Mouse (Mus musculus): ENCODE measurements at regions not wholly inside any gene's neighbourhood (a gene's known extent, or its start where the extent isn't known, plus 50 kb on each side); places are given as distances from the start of the nearest gene placed in this dataset.

DNA sequence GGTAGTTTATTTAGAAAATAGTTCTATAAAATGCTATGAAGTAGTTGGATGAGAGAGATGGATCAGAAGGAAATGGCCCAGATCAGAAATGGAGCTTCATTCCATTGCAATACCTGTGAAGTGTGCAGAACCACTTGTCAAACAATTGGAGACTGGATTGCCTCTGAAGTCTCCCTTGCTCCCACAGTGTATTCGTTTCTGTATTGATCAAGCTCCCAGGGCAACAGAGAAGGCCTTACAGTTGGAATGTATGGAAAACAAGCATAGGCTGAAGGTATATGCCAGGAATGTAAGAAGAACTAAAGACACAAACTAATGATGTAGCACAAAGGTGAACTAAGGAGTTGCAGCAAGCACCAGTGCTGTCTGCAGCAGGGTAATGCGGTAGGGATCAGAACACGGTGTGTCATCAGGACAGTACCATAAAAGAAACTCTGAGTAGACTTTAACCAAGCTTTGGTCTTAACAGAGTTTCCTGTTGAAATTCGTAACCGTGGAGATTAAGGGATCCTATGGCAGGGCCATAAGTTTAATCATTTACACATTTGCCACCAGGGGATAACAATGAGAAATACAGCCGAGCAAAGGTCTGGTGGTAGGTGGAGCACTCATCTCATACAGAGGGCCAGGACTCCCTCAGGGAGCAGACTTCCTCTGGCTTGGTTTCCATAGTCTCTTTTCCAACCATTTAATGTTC lies 732.9 kb upstream of the 2610301B20Rik start:
- no peak for DNase-seq

- DNase-seq: peak; percentile 30 to 54
These were observed 724.4 kb upstream of the 2610301B20Rik start for GRCm38 (mm10) chr4:10149911-10150310.

DNA sequence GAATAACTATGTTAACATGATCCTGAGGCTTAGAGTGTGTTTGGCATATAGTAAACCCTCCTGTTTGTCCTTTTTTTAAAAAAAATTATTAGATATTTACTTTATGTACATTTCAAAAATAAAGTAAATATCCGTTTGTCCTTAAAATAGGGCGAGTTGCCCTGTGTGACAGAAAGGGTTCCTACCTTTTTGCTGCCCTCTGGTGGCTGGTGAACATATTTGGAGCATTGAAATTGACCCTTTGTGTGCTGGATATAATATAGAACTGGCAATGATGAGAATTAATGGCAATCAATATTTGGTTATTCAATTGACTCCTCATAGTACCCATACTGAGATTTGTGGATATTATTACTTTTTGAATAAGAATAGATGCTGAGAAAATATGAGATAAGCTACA lies 723.8 kb upstream of the 2610301B20Rik start:
- peak; percentile 21 to 58 for DNase-seq

DNA sequence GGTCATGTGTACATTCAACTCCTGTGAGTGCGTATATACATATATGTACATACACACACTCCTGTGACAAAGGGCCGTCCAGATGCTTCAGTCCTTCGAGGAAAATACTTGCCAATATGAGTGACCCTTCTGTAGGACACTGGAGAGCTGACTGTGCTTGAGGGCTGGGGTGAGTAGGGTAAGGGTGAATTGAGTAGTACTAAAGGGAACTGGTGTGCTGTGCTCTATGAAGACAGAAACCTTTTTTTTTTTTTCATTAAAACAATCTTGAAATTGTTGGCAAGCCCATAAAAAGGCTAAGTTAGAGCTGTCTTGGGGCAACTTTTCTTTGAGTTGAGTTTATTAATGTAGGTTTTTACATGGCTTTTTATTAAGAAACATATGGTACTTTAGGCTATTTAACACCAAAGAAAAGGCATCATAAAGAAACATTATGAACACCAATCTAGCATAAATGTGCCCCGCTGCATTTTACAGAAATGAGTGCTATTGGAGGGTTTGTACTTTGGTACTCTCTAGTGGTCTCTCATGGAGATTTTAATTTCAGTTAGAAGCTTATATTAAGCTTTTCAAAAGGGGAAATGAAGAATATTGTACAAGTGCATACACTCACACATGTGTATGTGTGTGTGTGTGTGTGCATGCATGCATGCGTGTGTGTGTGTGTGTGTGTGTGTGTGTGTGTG lies 718.5 kb upstream of the 2610301B20Rik start:
- DNase-seq: no peak

- DNase-seq: peak; percentile 16 to 17
These were observed 684.4 kb upstream of the 2610301B20Rik start for GRCm38 (mm10) chr4:10189896-10190295.

GRCm38 (mm10) chr4:10197245-10197943 lies 676.9 kb upstream of the 2610301B20Rik start:
- peak in 1 of 2 experiments; percentile 2 for DNase-seq

DNA sequence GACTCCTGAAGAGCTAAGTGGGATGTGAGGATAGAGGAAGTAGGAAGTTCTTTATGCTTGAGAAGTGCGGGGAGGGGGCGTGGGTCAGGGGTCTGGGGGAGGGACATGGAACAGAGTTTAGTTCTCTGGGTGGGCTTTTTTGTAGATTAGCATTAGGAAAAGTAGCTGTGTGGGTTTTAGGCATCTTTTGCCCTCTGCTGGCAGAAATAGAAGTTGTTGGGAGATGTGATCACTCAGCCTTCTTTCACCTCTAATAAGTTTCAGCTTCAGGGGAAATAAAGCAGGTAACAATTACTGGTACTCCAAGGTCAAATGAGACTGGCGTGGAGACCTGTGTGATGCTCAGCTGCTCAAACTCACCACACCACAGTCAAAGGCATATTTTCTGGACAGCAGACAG lies 672.5 kb upstream of the 2610301B20Rik start:
- no peak for DNase-seq

DNA sequence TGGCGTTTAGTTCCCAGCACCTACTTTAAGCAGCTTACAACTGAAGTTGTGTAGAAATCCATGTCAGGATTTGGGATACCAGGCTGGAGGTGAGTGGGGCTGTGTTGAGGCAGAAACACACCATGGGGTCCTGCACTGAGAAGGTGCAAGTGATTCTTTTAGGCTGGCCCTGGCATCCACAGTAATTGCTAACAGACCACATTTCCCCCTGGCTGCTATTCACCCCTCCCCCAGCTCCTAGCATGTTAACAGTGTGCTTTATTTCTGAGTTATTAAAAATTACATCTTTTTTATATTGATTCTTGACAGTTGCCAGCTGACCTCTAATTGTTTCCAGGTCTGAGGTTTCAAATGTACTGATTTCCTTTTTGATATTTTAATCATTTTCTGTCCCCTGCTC lies 670.1 kb upstream of the 2610301B20Rik start:
- DNase-seq: no peak

- no peak for DNase-seq
These were observed 664.9 kb upstream of the 2610301B20Rik start for GRCm38 (mm10) chr4:10209324-10209923.

- no peak for DNase-seq
These were observed 663.0 kb upstream of the 2610301B20Rik start for GRCm38 (mm10) chr4:10211303-10211702.

- peak in 1 of 2 experiments; percentile 27 for DNase-seq
These were observed 639.0 kb upstream of the 2610301B20Rik start for GRCm38 (mm10) chr4:10235324-10235723.

DNA sequence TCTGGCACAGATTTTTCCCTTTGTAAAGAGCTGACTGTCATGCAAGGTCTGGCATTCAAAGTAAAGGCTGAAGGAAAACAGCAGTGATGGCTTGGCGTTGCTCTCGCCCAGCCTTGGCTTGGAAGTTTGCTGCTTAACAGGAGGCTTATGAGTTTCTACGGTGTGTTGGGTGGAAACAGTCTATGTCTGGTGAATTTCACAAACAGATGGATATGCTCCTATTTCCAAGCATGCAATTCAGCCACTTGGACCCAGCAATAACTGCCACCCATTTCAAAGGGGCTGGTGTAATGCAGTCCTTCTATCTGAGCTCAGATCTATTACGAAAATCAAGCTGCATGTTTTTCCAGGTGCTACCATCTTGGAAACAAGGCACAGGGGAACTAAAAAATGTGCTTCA lies 632.2 kb upstream of the 2610301B20Rik start:
- DNase-seq: peak; percentile 9 to 39

GRCm38 (mm10) chr4:10242909-10243308 lies 631.4 kb upstream of the 2610301B20Rik start:
- DNase-seq: peak in 1 of 2 experiments; percentile 8

DNA sequence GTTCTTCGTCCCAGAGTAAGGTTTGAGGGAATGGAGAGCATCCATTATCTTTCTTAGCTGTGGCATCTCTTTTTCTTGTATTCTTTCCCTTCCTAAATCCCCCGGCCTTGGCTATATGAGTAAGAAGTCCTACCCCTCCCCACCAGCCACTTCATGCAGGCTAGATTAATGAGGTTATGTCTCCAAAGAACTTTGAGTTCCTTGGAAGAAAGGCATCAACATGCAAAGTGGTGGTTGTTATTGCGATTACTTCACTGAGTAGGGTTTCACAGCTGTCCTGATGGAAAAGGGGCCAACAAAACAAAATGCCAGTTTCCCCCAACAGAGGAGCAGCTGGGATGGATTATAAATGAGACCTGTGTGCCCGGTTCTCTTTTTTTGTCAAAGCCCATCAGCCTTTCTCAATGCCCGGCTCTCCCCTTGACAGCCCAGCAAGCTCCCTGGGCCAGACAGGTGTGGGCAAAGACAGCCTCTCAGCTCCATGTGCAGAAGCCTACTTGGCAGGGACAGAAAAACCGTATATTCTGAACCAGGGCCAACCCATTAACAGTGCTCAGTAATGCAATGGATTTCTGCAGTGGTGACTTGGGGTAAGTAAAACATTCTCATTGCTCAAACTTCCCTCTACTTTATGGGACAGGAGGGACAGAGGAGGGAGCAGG lies 620.1 kb upstream of the 2610301B20Rik start:
- no peak for DNase-seq

DNA sequence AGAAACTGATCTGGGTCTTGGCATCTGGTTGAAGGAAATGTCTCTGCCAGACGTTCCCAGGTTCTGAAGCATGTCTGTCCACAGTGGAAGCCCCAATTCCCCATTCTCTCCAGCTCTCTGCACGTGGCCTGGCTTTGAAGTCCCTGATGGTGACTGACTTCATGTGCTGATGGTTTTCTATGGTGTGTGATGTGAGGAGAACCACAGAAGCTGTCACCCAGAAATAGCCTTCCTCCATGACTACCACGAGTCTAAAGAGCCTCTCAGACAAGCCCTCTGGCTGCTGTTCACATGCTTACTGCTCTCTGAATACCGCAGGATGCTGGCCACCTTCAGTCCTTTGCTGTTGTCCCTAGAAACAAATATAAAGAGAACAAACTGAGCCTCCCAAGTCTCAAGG lies 616.8 kb upstream of the 2610301B20Rik start:
- DNase-seq: no peak

GRCm38 (mm10) chr4:10260351-10260750 lies 613.9 kb upstream of the 2610301B20Rik start:
- no peak for DNase-seq

- no peak for DNase-seq
These were observed 608.4 kb upstream of the 2610301B20Rik start for GRCm38 (mm10) chr4:10265942-10266341.

- peak; percentile 5 to 8 for DNase-seq
These were observed 588.7 kb upstream of the 2610301B20Rik start for GRCm38 (mm10) chr4:10285562-10285961.

- DNase-seq: peak; percentile 3 to 45
These were observed 584.0 kb upstream of the 2610301B20Rik start for GRCm38 (mm10) chr4:10290326-10290725.

DNA sequence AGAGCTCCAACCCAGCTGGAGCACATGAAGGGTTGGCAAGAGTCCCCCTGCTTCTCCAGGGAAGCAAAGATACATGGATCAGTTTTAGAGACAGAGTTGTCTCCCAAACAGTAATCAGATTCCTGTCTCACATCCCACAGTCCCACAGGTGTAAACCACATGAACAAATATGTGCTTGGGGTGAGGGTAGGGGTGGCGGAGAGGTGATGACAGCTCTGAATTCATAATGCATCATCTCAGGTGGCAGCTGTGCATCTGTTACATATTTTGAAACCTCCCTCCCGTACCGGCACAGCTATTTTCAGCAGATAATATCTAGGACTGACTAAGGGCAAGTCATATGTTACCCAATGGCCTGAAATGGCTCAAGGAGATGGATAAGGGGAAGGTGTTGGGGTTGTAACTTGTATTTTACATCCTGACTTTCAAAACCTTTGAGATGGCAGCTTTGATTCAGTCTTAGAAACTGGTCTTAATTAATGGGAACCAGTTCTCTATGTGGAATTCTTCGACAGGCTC lies 579.2 kb upstream of the 2610301B20Rik start:
- DNase-seq: peak in 1 of 2 experiments; percentile 4

DNA sequence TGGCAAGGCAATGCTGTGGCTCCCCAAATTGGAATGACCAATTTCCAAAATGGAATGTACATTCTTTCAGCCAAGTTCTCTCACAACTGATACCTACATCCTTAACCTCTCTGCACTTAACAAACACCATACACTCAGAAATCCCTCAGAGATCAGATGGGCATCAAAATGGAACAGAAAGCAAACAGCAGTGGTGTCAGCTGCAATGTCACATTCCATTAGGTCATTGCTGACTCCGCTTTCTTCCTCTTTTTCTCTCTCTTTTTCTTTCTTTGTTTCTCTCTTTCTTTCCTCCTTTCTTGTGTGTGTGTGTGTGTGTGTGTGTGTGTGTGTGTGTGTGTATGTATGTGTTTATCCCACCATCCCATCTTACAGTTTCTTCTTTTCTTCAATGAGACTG lies 578.1 kb upstream of the 2610301B20Rik start:
- no peak for DNase-seq

DNA sequence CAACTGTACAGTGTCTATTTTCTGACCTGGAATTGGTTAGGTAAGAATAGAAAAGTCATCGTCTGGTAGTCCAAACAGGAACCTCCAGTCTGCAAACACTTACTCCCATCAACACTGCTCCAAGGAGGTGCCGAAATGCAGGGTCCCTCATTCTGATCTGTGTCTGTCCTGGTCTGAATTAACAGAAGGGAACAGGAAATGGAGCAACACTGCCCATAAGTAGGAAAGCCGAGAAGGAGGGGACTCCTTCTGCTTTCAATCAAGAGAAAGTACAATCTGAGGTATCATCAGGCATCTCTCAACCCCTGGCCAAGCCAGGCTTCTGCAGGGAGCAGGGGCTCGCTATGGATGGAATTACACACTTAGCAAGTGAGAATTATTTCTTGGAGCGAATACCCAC lies 562.4 kb upstream of the 2610301B20Rik start:
- no peak for DNase-seq
